Mouse (Mus musculus): ENCODE measurements around the gene Tmem8.

Tmem8 gene

DNA sequence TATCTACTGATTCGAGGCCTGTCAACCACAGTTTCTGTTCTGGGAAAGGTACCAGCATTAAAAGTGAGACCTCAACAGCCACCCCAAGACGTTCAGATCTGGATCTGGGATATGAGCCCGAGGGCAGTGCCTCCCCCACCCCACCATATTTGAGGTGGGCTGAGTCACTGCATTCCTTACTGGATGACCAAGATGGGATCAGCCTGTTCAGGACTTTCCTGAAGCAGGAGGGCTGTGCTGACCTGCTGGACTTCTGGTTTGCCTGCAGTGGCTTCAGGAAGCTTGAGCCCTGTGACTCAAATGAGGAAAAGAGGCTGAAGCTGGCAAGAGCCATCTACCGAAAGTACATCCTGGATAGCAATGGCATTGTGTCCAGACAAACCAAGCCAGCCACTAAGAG, 29.7 kb downstream of the Tmem8 start:
- DNase-seq (ENCODE audit: low spot score in 2 of 2): no peak

DNA sequence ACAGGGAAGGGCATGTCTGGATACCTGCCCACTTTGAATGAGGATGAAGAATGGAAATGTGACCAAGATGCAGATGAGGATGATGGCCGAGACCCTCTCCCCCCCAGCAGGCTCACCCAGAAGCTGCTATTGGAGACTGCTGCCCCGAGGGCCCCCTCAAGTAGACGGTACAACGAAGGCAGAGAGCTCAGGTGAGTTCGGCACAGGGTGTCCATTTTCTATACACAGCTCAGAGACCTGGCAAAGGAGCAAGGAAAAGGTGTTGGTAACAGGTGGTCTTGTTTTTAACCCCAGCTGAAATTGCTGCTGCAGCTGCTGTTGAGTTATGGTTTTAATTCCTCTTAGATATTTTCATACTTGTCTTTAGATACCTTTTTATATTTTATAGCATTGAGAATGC, 30.3 kb downstream of the Tmem8 start:
- DNase-seq (ENCODE audit: low spot score in 2 of 2): no peak

DNA sequence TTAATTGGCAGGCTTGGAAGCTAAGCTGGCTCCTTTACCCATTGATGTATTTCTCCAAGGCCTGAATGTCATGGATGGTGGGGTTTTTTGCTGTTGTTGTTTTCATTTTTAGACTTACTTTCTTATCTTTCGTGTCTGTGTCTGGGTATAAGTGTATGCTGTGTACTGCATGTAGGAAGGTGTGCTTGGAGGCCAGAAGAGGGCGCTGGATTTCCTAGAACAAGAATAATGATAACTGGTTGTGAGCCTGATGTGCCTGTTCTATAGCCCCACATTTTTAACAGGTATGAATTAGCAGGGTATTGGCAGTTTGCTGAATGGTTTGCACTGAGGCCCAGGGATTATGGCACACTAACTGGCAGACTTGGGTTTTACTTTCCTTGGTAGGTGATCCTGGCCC, 36.0 kb downstream of the Tmem8 start:
- DNase-seq (ENCODE audit: low spot score in 2 of 2): no peak

DNA sequence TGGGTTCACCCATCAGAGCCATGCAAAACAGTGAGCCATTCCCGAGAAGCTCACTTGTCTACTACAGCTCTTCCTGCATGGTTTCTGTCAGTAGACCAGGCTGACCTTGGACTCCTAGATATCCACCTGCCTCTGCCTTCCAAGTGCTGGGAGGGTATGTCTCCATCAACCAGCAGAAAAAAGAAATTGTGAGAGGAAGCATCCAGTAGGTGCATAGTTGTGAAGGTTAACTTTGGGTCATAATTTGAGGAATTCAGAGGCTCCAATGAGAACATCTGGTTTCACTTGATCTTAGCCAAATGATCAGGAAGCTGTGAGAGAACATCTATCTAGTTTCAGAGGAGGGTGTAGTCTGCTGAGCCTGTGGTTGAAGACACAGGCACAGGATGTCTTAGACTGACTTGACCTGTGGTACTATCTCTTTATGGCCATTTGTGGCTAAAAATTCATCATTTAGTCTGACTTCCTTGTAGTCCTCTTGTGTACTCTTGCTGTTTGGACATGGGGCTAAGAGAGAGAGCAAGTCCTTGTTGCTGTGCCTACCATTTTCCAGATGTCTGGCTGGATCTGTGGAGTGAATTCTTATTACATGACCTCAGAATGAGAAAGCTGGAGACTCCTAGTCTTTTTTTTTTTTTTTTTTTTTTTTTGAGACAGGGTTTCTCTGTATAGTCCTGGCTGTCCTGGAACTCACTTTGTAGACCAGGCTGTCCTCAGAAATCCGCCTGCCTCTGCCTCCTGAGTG, 39.0 kb downstream of the Tmem8 start:
- no peak for DNase-seq (ENCODE audit: low spot score in 2 of 2)

DNA sequence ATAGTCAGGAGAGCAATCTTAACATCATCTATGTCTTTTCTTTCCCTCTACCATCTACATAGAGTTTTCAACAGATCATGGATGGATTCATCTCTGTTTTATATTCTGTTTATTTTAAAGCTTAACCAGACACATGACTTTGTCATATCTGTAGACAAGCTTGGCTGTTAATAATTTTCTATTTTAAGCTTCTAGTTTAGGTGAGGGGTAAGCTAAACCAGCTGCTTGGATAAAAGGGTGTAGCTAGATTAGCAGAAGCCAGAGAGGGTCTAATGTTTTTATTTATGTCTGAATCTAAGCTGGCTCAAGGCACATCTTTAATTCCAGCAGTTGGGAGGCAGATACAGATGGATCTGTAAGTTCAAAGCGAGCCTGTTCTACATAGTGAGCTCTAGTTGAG, 49.6 kb downstream of the Tmem8 start:
- no peak for DNase-seq (ENCODE audit: low spot score in 2 of 2)

DNA sequence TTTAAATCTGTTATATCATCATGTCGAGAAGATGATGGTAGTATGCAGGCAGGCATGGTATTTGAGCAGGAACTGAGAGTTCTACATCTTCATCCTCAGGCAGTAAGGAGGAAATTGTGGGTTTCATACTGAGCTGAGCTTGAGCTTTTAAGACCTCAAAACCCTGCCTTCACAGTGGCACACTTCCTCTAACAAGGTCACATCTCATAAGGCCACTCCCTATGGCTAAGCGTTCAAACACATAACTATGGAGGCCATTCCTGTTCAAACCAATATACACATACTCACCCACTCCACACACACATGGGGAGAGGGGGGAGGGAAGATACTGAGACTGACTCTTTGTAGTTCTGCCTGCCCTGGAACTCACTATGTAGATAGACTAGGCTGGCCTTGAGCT, 54.9 kb downstream of the Tmem8 start:
- no peak for DNase-seq (ENCODE audit: low spot score in 2 of 2)
